Mouse (Mus musculus) heart, embryonic 14.5 days (tissue): ENCODE results near the gene Armh2. TPM values are rescaled to one million over a fixed set of nuclear protein-coding genes. Genes with fewer than 3 reads are reported as not detected.

Source experiments
- ATAC-seq: fragments of 200-750 bp; cut with Nextera tagmentation; 2 replicates; pipeline ENCODE4 v1.8.0; 2017; ENCODE audit warnings: low read depth, moderate TSS enrichment; ENCODE audit not compliant: insufficient number of reproducible peaks, insufficient read depth, low FRiP score
- H3K27ac ChIP-seq, 2 experiments: fragments of 200-500 bp in 1 of 2; fragments of 300-500 bp in 1 of 2; sonication (generic) in 1 of 2; replicated peaks in 1 of 2; 2 replicates each; pipeline ENCODE4 v1.5.1; 2012 to 2014; ENCODE audit warnings: low read depth in 2 of 2, low read length in 2 of 2, control low read depth in 1 of 2, mild to moderate bottlenecking in 1 of 2, mixed read lengths in 1 of 2; ENCODE audit not compliant: control insufficient read depth in 1 of 2, insufficient read depth in 1 of 2
- H3K27me3 ChIP-seq: fragments of 300-500 bp; sonication (generic); 2 replicates; pipeline ENCODE4 v1.6.1; 2014; ENCODE audit warnings: mild to moderate bottlenecking, low read length, control low read depth; ENCODE audit not compliant: control insufficient read depth, insufficient read depth
- H3K36me3 ChIP-seq: fragments of 300-500 bp; sonication (generic); 2 replicates; pipeline ENCODE4 v1.6.1; 2014; ENCODE audit warnings: mild to moderate bottlenecking, control low read depth, low read length, mixed read lengths; ENCODE audit not compliant: control insufficient read depth, insufficient read depth
- H3K4me1 ChIP-seq, 2 experiments: fragments of 200-500 bp in 1 of 2; fragments of 300-500 bp in 1 of 2; sonication (generic) in 1 of 2; 2 replicates each; pipeline ENCODE4 v1.6.1; 2012 to 2014; ENCODE audit warnings: low read length in 2 of 2, control low read depth in 1 of 2, mixed read lengths in 1 of 2; ENCODE audit not compliant: control insufficient read depth in 2 of 2, insufficient read depth in 2 of 2
- H3K4me2 ChIP-seq: fragments of 300-500 bp; sonication (generic); 2 replicates; pipeline ENCODE4 v1.6.1; 2014; ENCODE audit warnings: mild to moderate bottlenecking, low read length
- H3K4me3 ChIP-seq, 2 experiments: fragments of 200-500 bp in 1 of 2; fragments of 300-500 bp in 1 of 2; sonication (generic) in 1 of 2; 2 replicates each; pipeline ENCODE4 v1.5.1; 2012 to 2014; ENCODE audit warnings: low read length in 2 of 2, mild to moderate bottlenecking in 2 of 2, control low read depth in 1 of 2, low read depth in 1 of 2, moderate library complexity in 1 of 2; ENCODE audit not compliant: control insufficient read depth in 1 of 2, insufficient read depth in 1 of 2
- H3K9ac ChIP-seq: fragments of 300-500 bp; sonication (generic); 2 replicates; pipeline ENCODE4 v1.6.1; 2014; ENCODE audit warnings: mild to moderate bottlenecking, low read length
- H3K9me3 ChIP-seq: fragments of 300-500 bp; sonication (generic); 2 replicates; pipeline ENCODE4 v1.6.1; 2016; ENCODE audit warnings: low read length, control low read depth; ENCODE audit not compliant: control insufficient read depth
- WGBS: fragments of 180-500 bp; shearing (Covaris S2); extraction: QIAGEN DNeasy Blood & Tissue Kit; methylation state at CpG from one replicate; pipeline ENCODE4 v1.1.7; 2014; 5-methylcytosine and 5-hydroxymethylcytosine counted together
- polyA plus RNA-seq: library from polyadenylated mRNA; unstranded; fragments of >200 nt; fragmentation: Nextera tagmentation; extraction: Ambion mirVana; gene quantifications from 2 replicates; pipeline ENCODE4 v1.2.1, GENCODE M21; 2014

Armh2 gene
- polyA plus RNA-seq, 1 experiment from 2014 or later, result not detected

GRCm38 (mm10) chr13:24724395-24724759 is 16.7 kb upstream of the Armh2 start:
- no peak overlapping the region for H3K4me3 ChIP-seq
- no peak overlapping the region for H3K27ac ChIP-seq
- H3K36me3 ChIP-seq, result peaks cover 31% of the 10 kb centered on the region
- no peaks in the 10 kb centered on the region for H3K27me3 ChIP-seq
- no peak overlapping the region for H3K9ac ChIP-seq
- 66% methylated on average over 4 of the region's 4 CpGs for WGBS
- H3K9me3 ChIP-seq, result no peaks in the 10 kb centered on the region
- no peak overlapping the region for H3K4me2 ChIP-seq
- no peak for ATAC-seq
- H3K4me1 ChIP-seq, result no peaks in the 10 kb centered on the region

GRCm38 (mm10) chr13:24729128-24729527 is 11.9 kb upstream of the Armh2 start:
- no peak for ATAC-seq
- H3K4me2 ChIP-seq, result no peak overlapping the region
- no peak overlapping the region for H3K4me3 ChIP-seq
- WGBS, result 84% methylated on average over 5 of the region's 5 CpGs
- H3K27ac ChIP-seq, result no peak overlapping the region
- peaks cover 38% of the 10 kb centered on the region for H3K36me3 ChIP-seq
- H3K9ac ChIP-seq, result no peak overlapping the region
- H3K9me3 ChIP-seq, result no peaks in the 10 kb centered on the region
- no peaks in the 10 kb centered on the region for H3K4me1 ChIP-seq
- no peaks in the 10 kb centered on the region for H3K27me3 ChIP-seq

GRCm38 (mm10) chr13:24734502-24734901 is 6.5 kb upstream of the Armh2 start:
- WGBS, result 85% methylated on average over 5 of the region's 5 CpGs
- H3K4me2 ChIP-seq, result no peak overlapping the region
- no peak overlapping the region for H3K9ac ChIP-seq
- no peaks in the 10 kb centered on the region for H3K9me3 ChIP-seq
- H3K4me3 ChIP-seq, result no peak overlapping the region
- H3K27me3 ChIP-seq, result no peaks in the 10 kb centered on the region
- H3K4me1 ChIP-seq, result peaks cover 2 to 15% of the 10 kb centered on the region in 2 experiments; a peak in 3 of 4 replicates
- peak overlapping the region in 1 of 2 experiments; percentile 47; a peak in 1 of 4 replicates for H3K27ac ChIP-seq
- ATAC-seq, result no peak
- H3K36me3 ChIP-seq, result peaks cover 31% of the 10 kb centered on the region

GRCm38 (mm10) chr13:24735608-24736131 is 5.4 kb upstream of the Armh2 start:
- H3K9ac ChIP-seq, result no peak overlapping the region
- peaks cover 29% of the 10 kb centered on the region for H3K36me3 ChIP-seq
- no peak overlapping the region for H3K4me2 ChIP-seq
- no peaks in the 10 kb centered on the region for H3K27me3 ChIP-seq
- peak overlapping the region; percentile 57 to 75; a peak in 3 of 4 replicates for H3K27ac ChIP-seq
- H3K9me3 ChIP-seq, result no peaks in the 10 kb centered on the region
- no peak overlapping the region for H3K4me3 ChIP-seq
- 33% methylated on average over 6 of the region's 6 CpGs for WGBS
- H3K4me1 ChIP-seq, result peaks cover 2 to 15% of the 10 kb centered on the region in 2 experiments; a peak in 3 of 4 replicates
- 0 out of 2 replicates have a peak, but pooled peaks have one; percentile 39 for ATAC-seq

DNA sequence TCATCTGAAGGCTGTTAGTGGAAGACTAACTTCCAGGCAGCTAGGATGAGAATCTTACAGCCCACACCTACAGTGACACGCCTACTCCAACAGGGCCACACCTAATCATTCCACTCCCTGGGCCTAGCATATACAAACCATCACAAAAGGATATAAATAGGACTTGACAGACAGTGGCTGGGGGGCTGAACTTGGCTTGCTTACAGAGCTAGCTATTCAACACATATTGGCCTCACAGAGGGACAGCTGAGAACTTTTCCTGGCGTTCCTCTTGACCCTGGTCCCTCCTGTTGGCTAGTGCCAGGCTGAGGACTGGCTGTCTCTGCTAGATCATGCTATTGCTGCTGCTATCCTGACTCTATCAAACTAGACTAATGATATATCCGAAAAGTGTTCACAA is 6.8 kb downstream of the Armh2 start:
- no peak overlapping the region for H3K9ac ChIP-seq
- H3K27ac ChIP-seq, result peak overlapping the region; percentile 32 to 77; a peak in 3 of 4 replicates

DNA sequence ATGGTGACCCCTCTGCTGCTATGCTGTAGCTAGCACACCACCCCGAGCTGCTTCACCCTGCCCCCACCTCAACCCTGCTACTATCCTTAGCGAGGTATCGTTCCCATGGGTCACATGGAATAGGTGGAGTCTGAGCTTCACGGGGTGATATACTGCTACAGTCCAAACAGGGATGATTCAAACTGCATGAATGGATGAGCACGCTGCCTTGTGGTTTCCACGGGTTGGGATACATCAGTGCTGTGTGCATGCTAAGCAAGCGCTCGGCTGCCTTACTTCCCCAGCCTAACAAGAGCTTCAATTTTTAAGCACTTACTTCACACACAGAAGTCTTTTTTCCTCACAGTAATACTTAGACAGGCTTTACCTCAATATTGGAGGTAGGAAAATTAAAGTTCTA is 9.8 kb downstream of the Armh2 start:
- Histone ChIP-seq H3K9me3 (no peaks in the 10 kb centered on the region), H3K36me3 (peaks cover 60% of the 10 kb centered on the region), H3K4me3 (no peak overlapping the region), H3K9ac (no peak overlapping the region), H3K27me3 (no peaks in the 10 kb centered on the region), H3K4me1 (peaks cover 2 to 14% of the 10 kb centered on the region in 2 experiments; a peak in 2 of 4 replicates), H3K4me2 (no peak overlapping the region), H3K27ac (no peak overlapping the region)
- 87% methylated on average over 8 of the region's 8 CpGs for WGBS
- ATAC-seq, result no peak

More for the DNA sequence above, 6.8 kb downstream of the Armh2 start:
- peaks cover 32% of the 10 kb centered on the region for H3K36me3 ChIP-seq
- no peak overlapping the region for H3K4me3 ChIP-seq
- no peaks in the 10 kb centered on the region for H3K27me3 ChIP-seq
- 53% methylated on average over 3 of the region's 3 CpGs for WGBS
- peaks cover 2 to 14% of the 10 kb centered on the region in 2 experiments; a peak in 2 of 4 replicates for H3K4me1 ChIP-seq
- no peaks in the 10 kb centered on the region for H3K9me3 ChIP-seq
- H3K4me2 ChIP-seq, result no peak overlapping the region
- ATAC-seq, result 0 out of 2 replicates have a peak, but pooled peaks have one; percentile 54

DNA sequence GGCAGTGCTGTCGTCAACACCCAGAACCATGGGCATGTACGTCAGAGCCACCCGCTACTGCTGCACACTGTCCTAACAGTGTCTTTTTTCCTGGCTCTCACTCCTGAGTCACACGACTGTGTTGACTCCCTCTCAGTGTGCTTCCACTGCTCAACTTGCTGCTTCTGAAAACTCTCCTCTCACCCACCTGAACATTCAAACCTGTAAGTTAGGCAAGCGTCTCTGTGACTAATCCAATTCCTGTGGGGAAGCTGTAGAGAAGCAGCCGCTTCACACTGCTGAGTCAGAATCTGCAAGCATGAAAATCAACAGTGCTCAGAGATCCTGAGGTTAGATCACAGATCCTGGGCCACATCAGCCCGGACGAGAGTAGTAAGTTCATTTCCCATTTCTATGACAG is 10.4 kb downstream of the Armh2 start:
- Histone ChIP-seq H3K9ac (no peak overlapping the region), H3K4me2 (no peak overlapping the region), H3K27ac (no peak overlapping the region), H3K27me3 (no peaks in the 10 kb centered on the region), H3K4me1 (peaks cover 2 to 14% of the 10 kb centered on the region in 2 experiments; a peak in 2 of 4 replicates), H3K4me3 (no peak overlapping the region), H3K36me3 (peaks cover 66% of the 10 kb centered on the region), H3K9me3 (no peaks in the 10 kb centered on the region)
- ATAC-seq, result no peak
- WGBS, result 87% methylated on average over 8 of the region's 8 CpGs

- 92% methylated on average over 3 of the region's 3 CpGs for WGBS
Observed at GRCm38 (mm10) chr13:24756756-24757155, 15.7 kb downstream of the Armh2 start.

More at GRCm38 (mm10) chr13:24756756-24757155, 15.7 kb downstream of the Armh2 start:
- no peak overlapping the region for H3K9ac ChIP-seq
- H3K27ac ChIP-seq, result no peak overlapping the region
- 0 out of 4 replicates have a peak, but pooled peaks cover 2 to 3% of the 10 kb centered on the region in 2 experiments for H3K4me1 ChIP-seq
- H3K9me3 ChIP-seq, result no peaks in the 10 kb centered on the region
- H3K36me3 ChIP-seq, result peaks cover 78% of the 10 kb centered on the region
- H3K4me3 ChIP-seq, result no peak overlapping the region
- no peaks in the 10 kb centered on the region for H3K27me3 ChIP-seq
- no peak for ATAC-seq
- H3K4me2 ChIP-seq, result no peak overlapping the region
